Mouse (Mus musculus) MEL (cell line): Measurements from ENCODE around the gene Pgc. TPM values are rescaled to one million over a fixed set of nuclear protein-coding genes. Genes with fewer than 3 reads are reported as not detected.

ENCODE experiments used
- DNase-seq: peaks from one replicate; pipeline ENCODE4 v3.0.0; 2011; ENCODE audit warnings: low read depth, low spot score
- H3K27ac ChIP-seq: 2 replicates; pipeline ENCODE4 v1.5.1; 2012; ENCODE audit warnings: low read depth, mild to moderate bottlenecking, control low read depth, low read length, moderate library complexity; ENCODE audit not compliant: control insufficient read depth
- H3K27me3 ChIP-seq, 2 experiments: fragments of 150-350 bp in 1 of 2; sonication (generic) in 1 of 2; 2 replicates each; pipeline ENCODE4 v1.6.1; 2012; ENCODE audit warnings: low read length in 2 of 2, mild to moderate bottlenecking in 2 of 2, improper control_type of control experiment in 1 of 2, moderate library complexity in 1 of 2; ENCODE audit not compliant: insufficient read depth in 2 of 2, control insufficient read depth in 1 of 2
- H3K36me3 ChIP-seq, 2 experiments: 2 replicates each; pipeline ENCODE4 v1.6.1; 2012 to 2014; ENCODE audit warnings: low read length in 2 of 2, improper control_type of control experiment in 1 of 2, inconsistent platforms in 1 of 2, mild to moderate bottlenecking in 1 of 2; ENCODE audit not compliant: insufficient read depth in 2 of 2, control insufficient read depth in 1 of 2
- H3K4me1 ChIP-seq, 2 experiments: fragments of 150-350 bp in 1 of 2; sonication (generic) in 1 of 2; 2 replicates each; pipeline ENCODE4 v1.6.1; 2012; ENCODE audit warnings: low read length in 2 of 2, improper control_type of control experiment in 1 of 2, mild to moderate bottlenecking in 1 of 2; ENCODE audit not compliant: insufficient read depth in 2 of 2, control insufficient read depth in 1 of 2
- H3K4me3 ChIP-seq, 2 experiments: fragments of 150-350 bp in 1 of 2; sonication (generic) in 1 of 2; 2 replicates each; pipeline ENCODE4 v1.5.1; 2012; ENCODE audit warnings: low read depth in 2 of 2, low read length in 2 of 2, mild to moderate bottlenecking in 2 of 2, moderate library complexity in 2 of 2, control low read depth in 1 of 2, improper control_type of control experiment in 1 of 2; ENCODE audit not compliant: control insufficient read depth in 1 of 2, insufficient read depth in 1 of 2
- H3K79me2 ChIP-seq: 2 replicates; pipeline ENCODE4 v1.6.1; 2012; ENCODE audit warnings: mild to moderate bottlenecking, low read length, moderate library complexity; ENCODE audit not compliant: control insufficient read depth, poor library complexity, insufficient read depth
- H3K9ac ChIP-seq: 2 replicates; pipeline ENCODE4 v1.6.1; 2012; ENCODE audit warnings: low read depth, mild to moderate bottlenecking, control low read depth, low read length, moderate library complexity; ENCODE audit not compliant: control insufficient read depth, poor library complexity, severe bottlenecking
- H3K9me3 ChIP-seq: fragments of 150-350 bp; sonication (generic); replicated peaks from 2 replicates; pipeline ENCODE4 v1.6.1; 2012; ENCODE audit warnings: mild to moderate bottlenecking, low read length, improper control_type of control experiment, moderate library complexity; ENCODE audit not compliant: insufficient read depth
- BHLHE40 ChIP-seq: IDR thresholded peaks from 2 replicates; pipeline ENCODE4 v1.6.1; 2012; ENCODE audit warnings: low read depth, mild to moderate bottlenecking, inconsistent platforms, low read length, improper control_type of control experiment, borderline replicate concordance
- CHD2 ChIP-seq: IDR thresholded peaks from 2 replicates; pipeline ENCODE4 v1.6.1; 2011; ENCODE audit warnings: low read length, improper control_type of control experiment
- CTCF ChIP-seq, 3 experiments: IDR thresholded peaks in 2 of 3; conservative IDR thresholded peaks in 1 of 3; 2 replicates each; pipeline ENCODE4 v1.5.1; 2011 to 2012; ENCODE audit warnings: low read length in 3 of 3, low read depth in 2 of 3, mild to moderate bottlenecking in 2 of 3, improper control_type of control experiment in 1 of 3, inconsistent platforms in 1 of 3, mixed read lengths in 1 of 3, moderate library complexity in 1 of 3; ENCODE audit not compliant: control insufficient read depth in 1 of 3, insufficient read depth in 1 of 3, poor library complexity in 1 of 3, severe bottlenecking in 1 of 3
- ELF1 ChIP-seq: IDR thresholded peaks from 2 replicates; pipeline ENCODE4 v1.6.1; 2014; ENCODE audit warnings: low read depth, mild to moderate bottlenecking, inconsistent platforms, low read length, improper control_type of control experiment, moderate library complexity
- EP300 ChIP-seq, 2 experiments: IDR thresholded peaks; 2 replicates each; pipeline ENCODE4 v1.6.1; 2011; ENCODE audit warnings: improper control_type of control experiment in 2 of 2, low read length in 2 of 2, low read depth in 1 of 2, mild to moderate bottlenecking in 1 of 2
- ETS1 ChIP-seq: IDR thresholded peaks from 2 replicates; pipeline ENCODE4 v1.6.1; 2012; ENCODE audit warnings: low read depth, mild to moderate bottlenecking, inconsistent platforms, low read length, improper control_type of control experiment, moderate library complexity
- GABPA ChIP-seq: IDR thresholded peaks from 2 replicates; pipeline ENCODE4 v1.6.1; 2012; ENCODE audit warnings: low read depth, mild to moderate bottlenecking, inconsistent platforms, low read length, improper control_type of control experiment, moderate library complexity
- GATA1 ChIP-seq: IDR thresholded peaks from 2 replicates; pipeline ENCODE4 v1.6.1; 2011; ENCODE audit warnings: low read depth, low read length, improper control_type of control experiment
- HCFC1 ChIP-seq: IDR thresholded peaks from 2 replicates; pipeline ENCODE4 v1.6.1; 2012; ENCODE audit warnings: low read depth, mild to moderate bottlenecking, inconsistent platforms, low read length, improper control_type of control experiment, moderate library complexity
- JUND ChIP-seq: IDR thresholded peaks from 2 replicates; pipeline ENCODE4 v1.6.1; 2011; ENCODE audit warnings: low read depth, mild to moderate bottlenecking, improper control_type of control experiment, low read length
- KAT2A ChIP-seq: conservative IDR thresholded peaks from 2 replicates; pipeline ENCODE4 v1.6.1; 2012; ENCODE audit warnings: low read depth, low read length, improper control_type of control experiment, inconsistent platforms
- MAX ChIP-seq: IDR thresholded peaks from 2 replicates; pipeline ENCODE4 v1.6.1; 2011; ENCODE audit warnings: low read length, improper control_type of control experiment
- MEF2A ChIP-seq: IDR thresholded peaks from 2 replicates; pipeline ENCODE4 v1.6.1; 2014; ENCODE audit warnings: low read depth, mild to moderate bottlenecking, inconsistent platforms, low read length, improper control_type of control experiment; ENCODE audit not compliant: poor library complexity, insufficient replicate concordance, severe bottlenecking; ENCODE audit errors: extremely low read depth
- MYB ChIP-seq: IDR thresholded peaks from 2 replicates; pipeline ENCODE4 v1.6.1; 2011; ENCODE audit warnings: mild to moderate bottlenecking, low read depth, low read length, improper control_type of control experiment
- MYC ChIP-seq: IDR thresholded peaks from 2 replicates; pipeline ENCODE4 v1.6.1; 2011; ENCODE audit warnings: low read depth, mild to moderate bottlenecking, low read length, improper control_type of control experiment, moderate library complexity
- NELFE ChIP-seq: IDR thresholded peaks from 2 replicates; pipeline ENCODE4 v1.6.1; 2011; ENCODE audit warnings: low read depth, low read length, improper control_type of control experiment
- NRF1 ChIP-seq: IDR thresholded peaks from 2 replicates; pipeline ENCODE4 v1.6.1; 2014; ENCODE audit warnings: low read depth, mild to moderate bottlenecking, inconsistent platforms, low read length, improper control_type of control experiment, moderate library complexity; ENCODE audit not compliant: poor library complexity, insufficient read depth, severe bottlenecking
- POLR2A ChIP-seq, 2 experiments: IDR thresholded peaks; 2 replicates each; pipeline ENCODE4 v1.6.1; 2011 to 2012; ENCODE audit warnings: low read length in 2 of 2, mild to moderate bottlenecking in 2 of 2, control low read depth in 1 of 2, improper control_type of control experiment in 1 of 2, low read depth in 1 of 2, moderate library complexity in 1 of 2; ENCODE audit not compliant: control insufficient read depth in 1 of 2, insufficient read depth in 1 of 2, poor library complexity in 1 of 2
- POLR2AphosphoS5 ChIP-seq: IDR thresholded peaks from 2 replicates; pipeline ENCODE4 v1.6.1; 2012; ENCODE audit warnings: low read depth, borderline replicate concordance, mild to moderate bottlenecking, inconsistent platforms, low read length, moderate library complexity, mixed read lengths
- RCOR1 ChIP-seq: IDR thresholded peaks from 2 replicates; pipeline ENCODE4 v1.6.1; 2012; ENCODE audit warnings: low read depth, mild to moderate bottlenecking, inconsistent platforms, low read length, improper control_type of control experiment
- SIN3A ChIP-seq: IDR thresholded peaks from 2 replicates; pipeline ENCODE4 v1.6.1; 2012; ENCODE audit warnings: low read length, improper control_type of control experiment, inconsistent platforms
- SMC3 ChIP-seq: IDR thresholded peaks from 2 replicates; pipeline ENCODE4 v1.6.1; 2011; ENCODE audit warnings: low read depth, low read length, improper control_type of control experiment
- TAL1 ChIP-seq: IDR thresholded peaks from 2 replicates; pipeline ENCODE4 v1.6.1; 2012; ENCODE audit warnings: mild to moderate bottlenecking, inconsistent platforms, low read length, moderate library complexity, mixed read lengths
- TBP ChIP-seq: IDR thresholded peaks from 2 replicates; pipeline ENCODE4 v1.8.0; 2011; ENCODE audit warnings: low read depth, low read length, improper control_type of control experiment
- TCF12 ChIP-seq: IDR thresholded peaks from 2 replicates; pipeline ENCODE4 v1.6.1; 2014; ENCODE audit warnings: low read depth, mild to moderate bottlenecking, inconsistent platforms, low read length, improper control_type of control experiment, moderate library complexity
- USF2 ChIP-seq, 2 experiments: IDR thresholded peaks; 2 replicates each; pipeline ENCODE4 v1.6.1; 2011 to 2012; ENCODE audit warnings: improper control_type of control experiment in 2 of 2, low read length in 2 of 2, borderline replicate concordance in 1 of 2, inconsistent platforms in 1 of 2, low read depth in 1 of 2, mild to moderate bottlenecking in 1 of 2; ENCODE audit not compliant: insufficient read depth in 1 of 2
- ZC3H11A ChIP-seq: IDR thresholded peaks from 2 replicates; pipeline ENCODE4 v1.6.1; 2012; ENCODE audit warnings: low read depth, mild to moderate bottlenecking, inconsistent platforms, low read length, improper control_type of control experiment
- ZMIZ1 ChIP-seq: IDR thresholded peaks from 2 replicates; pipeline ENCODE4 v1.6.1; 2012; ENCODE audit warnings: low read depth, mild to moderate bottlenecking, inconsistent platforms, low read length, improper control_type of control experiment, moderate library complexity
- polyA plus RNA-seq, 2 experiments: library from polyadenylated mRNA; stranded (reverse) in 1 of 2; unstranded in 1 of 2; fragments of >175 nt in 1 of 2; fragments of >200 nt in 1 of 2; gene quantifications; 2 replicates each; pipeline versions ENCODE4 v1.2.1 to v1.2.4; 2012; ENCODE audit warnings: low replicate concordance in 2 of 2, low read depth in 1 of 2; ENCODE audit not compliant: insufficient read length in 2 of 2, insufficient read depth in 1 of 2, missing spikeins in 1 of 2
- total RNA-seq: library from RNA; depleted of rRNA; stranded (reverse); fragments of 300-350 nt; gene quantifications from 2 replicates; pipeline ENCODE4 v1.2.3, GENCODE M21; 2012

Pgc gene
- total and polyA plus RNA-seq, 3 experiments = not detected

DNA sequence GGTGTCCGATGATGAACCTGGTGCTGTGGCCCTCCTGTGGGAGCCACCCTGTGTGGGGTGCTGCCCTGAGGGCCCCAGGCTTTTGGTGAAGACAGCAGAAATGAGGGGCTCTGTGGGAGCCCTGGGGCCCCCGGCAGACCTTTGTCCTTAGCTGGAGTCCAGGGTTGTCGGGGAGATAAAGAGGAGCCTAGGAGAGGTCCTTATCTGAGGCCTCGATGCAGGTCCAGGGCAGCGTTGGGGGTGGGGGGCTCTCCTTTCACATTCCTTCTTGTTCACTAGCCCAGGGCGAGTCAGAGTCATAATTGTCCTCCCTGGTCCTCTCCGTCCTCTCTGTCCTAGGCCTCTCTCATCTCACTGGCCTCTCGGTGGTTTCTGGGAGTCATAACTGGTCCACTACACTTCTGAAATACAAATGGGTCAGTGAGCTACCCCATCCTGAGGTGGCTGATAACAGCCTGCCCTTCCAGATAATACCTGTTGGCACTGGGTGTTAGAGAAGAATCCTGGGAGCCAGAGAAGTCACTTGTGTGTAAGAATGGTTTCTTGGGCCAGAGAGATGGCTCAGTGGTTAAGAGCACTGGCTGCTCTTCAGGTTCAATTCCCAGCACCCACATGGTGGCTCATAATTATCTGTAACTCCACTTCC is 26.6 kb downstream of the Pgc start:
- no peaks in the 10 kb centered on the region for H3K27me3 ChIP-seq
- peak overlapping the region; percentile 72 for H3K27ac ChIP-seq
- TF ChIP-seq JUND (0 out of 2 replicates have a peak, but pooled peaks have one; percentile 31), EP300 (IDR thresholded peaks at IDR 0.05; ENCODE audit: low read depth in 1 of 2, low read length in 2 of 2) (peak; percentile 48 to 58; a peak in 3 of 4 replicates), GABPA (no peak), GATA1 (peak; percentile 42), BHLHE40 (no peak), NELFE (no peak), MYC (no peak), ZC3H11A (no peak), CTCF (IDR thresholded peaks at IDR 0.05 in 2 of 3, conservative IDR thresholded peaks at IDR 0.05 in 1 of 3; ENCODE audit: control insufficient read depth in 1 of 3, insufficient read depth in 1 of 3, low read depth in 2 of 3, low read length in 3 of 3, poor library complexity in 1 of 3, severe bottlenecking in 1 of 3) (no peak), TCF12 (peak; percentile 59; the same call in 1 of the 2 replicates), MAX (no peak), ETS1 (no peak), TAL1 (peak; percentile 72), SIN3A (0 out of 2 replicates have a peak, but pooled peaks have one; percentile 13)
- peak overlapping the region; percentile 42 for H3K9ac ChIP-seq
- peaks cover 0 to 16% of the 10 kb centered on the region in 2 experiments; a peak in 2 of 4 replicates for H3K36me3 ChIP-seq
- H3K4me3 ChIP-seq = no peak overlapping the region
- DNase-seq = peak; percentile 52
- H3K79me2 ChIP-seq = no peaks in the 10 kb centered on the region
- H3K4me1 ChIP-seq = peaks cover 10 to 26% of the 10 kb centered on the region in 2 experiments
- H3K9me3 ChIP-seq = no peaks in the 10 kb centered on the region

DNA sequence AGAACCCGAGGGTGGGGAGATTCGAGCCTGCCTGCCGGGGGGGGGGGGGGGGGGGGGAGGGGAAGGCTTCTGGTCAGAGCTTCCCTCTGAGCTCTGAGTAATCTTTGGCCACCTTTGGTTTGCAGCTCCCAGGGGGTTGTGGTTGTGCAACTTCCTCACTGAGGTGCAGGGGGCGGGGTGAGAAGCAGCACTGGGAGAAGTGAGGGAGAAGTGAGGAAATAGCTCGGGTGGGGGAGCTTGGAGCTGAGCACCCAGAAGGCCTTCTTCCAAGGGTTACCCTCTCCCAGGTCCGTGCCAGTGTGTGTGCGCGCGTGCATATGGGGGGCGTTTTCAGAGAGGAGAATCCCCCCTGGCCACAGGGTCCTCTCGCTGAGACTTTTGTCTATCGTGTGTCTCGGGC is 27.6 kb downstream of the Pgc start:
- no peaks in the 10 kb centered on the region for H3K27me3 ChIP-seq
- H3K4me3 ChIP-seq = no peak overlapping the region
- H3K79me2 ChIP-seq = no peaks in the 10 kb centered on the region
- peak overlapping the region; percentile 42; the same call in 1 of the 2 replicates for H3K9ac ChIP-seq
- no peaks in the 10 kb centered on the region for H3K9me3 ChIP-seq
- peaks cover 10 to 25% of the 10 kb centered on the region in 2 experiments for H3K4me1 ChIP-seq
- peak overlapping the region; percentile 72 for H3K27ac ChIP-seq
- DNase-seq = peak; percentile 86
- peaks cover 0 to 16% of the 10 kb centered on the region in 2 experiments; a peak in 2 of 4 replicates for H3K36me3 ChIP-seq
- TF ChIP-seq POLR2AphosphoS5 (no peak), CTCF (IDR thresholded peaks at IDR 0.05 in 2 of 3, conservative IDR thresholded peaks at IDR 0.05 in 1 of 3; ENCODE audit: control insufficient read depth in 1 of 3, insufficient read depth in 1 of 3, low read depth in 2 of 3, low read length in 3 of 3, poor library complexity in 1 of 3, severe bottlenecking in 1 of 3) (no peak), GABPA (no peak), SMC3 (no peak), RCOR1 (peak; percentile 79), ELF1 (peak; percentile 57), POLR2A (IDR thresholded peaks at IDR 0.05; ENCODE audit: control insufficient read depth in 1 of 2, insufficient read depth in 1 of 2, low read depth in 1 of 2, low read length in 2 of 2, poor library complexity in 1 of 2) (no peak), NELFE (no peak), TAL1 (peak; percentile 74), HCFC1 (no peak), ZC3H11A (no peak), NRF1 (no peak), GATA1 (0 out of 2 replicates have a peak, but pooled peaks have one; percentile 40), CHD2 (peak; percentile 70), MYB (no peak), MEF2A (peak; percentile 46; the same call in 1 of the 2 replicates), TBP (peak; percentile 55; the same call in 1 of the 2 replicates), TCF12 (peak; percentile 60), KAT2A (no peak), USF2 (IDR thresholded peaks at IDR 0.05; ENCODE audit: borderline replicate concordance in 1 of 2, insufficient read depth in 1 of 2, low read depth in 1 of 2, low read length in 2 of 2) (no peak), ETS1 (peak; percentile 75), ZMIZ1 (no peak)
